Mouse (Mus musculus): ENCODE data around the gene 4921530L21Rik. TPM values are rescaled to one million over a fixed set of nuclear protein-coding genes. Genes with fewer than 3 reads are reported as not detected.

Gene 4921530L21Rik
- polyA plus RNA-seq, 1 experiment from 2014 or later = not detected

DNA sequence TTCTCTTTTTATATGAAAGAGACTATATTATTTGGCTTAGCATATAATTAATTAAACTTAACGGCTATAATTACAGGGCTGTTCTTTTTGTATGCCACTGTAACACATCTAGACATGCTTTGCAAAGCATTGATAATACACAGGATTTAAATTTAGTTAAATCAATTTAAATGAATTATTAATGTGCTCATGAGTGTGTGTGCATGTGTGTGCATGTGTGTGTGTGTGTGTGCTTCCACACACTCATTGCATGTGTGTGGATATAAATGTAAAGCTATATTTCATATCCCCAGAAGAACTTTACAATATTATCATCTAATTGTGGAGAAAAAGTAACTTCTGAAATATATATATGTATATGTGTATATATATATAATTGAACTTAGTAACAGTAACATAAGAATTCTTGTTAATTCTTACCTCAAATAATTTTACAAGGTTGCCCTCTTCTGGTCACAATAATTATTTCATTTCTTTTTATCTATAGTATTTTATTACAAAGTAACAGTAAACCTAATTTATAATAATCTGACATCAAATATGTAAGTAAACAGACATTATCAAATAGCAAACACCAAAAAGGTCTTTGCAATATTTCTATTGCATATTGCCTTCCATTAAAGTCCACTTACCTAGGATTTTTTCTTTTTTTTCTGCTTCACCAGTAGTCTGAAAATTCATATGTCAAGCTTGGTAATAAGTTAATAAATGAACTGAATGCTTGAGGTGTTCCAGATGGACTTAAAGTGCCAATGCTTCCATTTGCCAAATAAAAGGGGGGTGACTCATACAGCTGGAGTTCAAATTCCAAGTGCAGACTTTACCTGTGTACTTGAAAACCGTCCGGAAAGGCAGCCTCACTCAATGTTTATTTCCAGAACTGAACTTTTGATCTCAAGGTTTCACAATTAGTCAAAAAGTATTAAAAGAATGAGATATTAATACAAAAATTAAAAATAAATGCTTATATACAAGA is 47.0 kb downstream of the 4921530L21Rik start:
- no peak overlapping the region for H3K27ac ChIP-seq (replicated peaks)
- no peak for ATAC-seq (ENCODE audit: low FRiP score)
- H3K36me3 ChIP-seq = no peaks in the 10 kb centered on the region
- no peak overlapping the region for H3K9ac ChIP-seq (replicated peaks)
- H3K4me1 ChIP-seq = no peaks in the 10 kb centered on the region
- H3K4me3 ChIP-seq (replicated peaks) = no peak overlapping the region
- H3K4me2 ChIP-seq = no peak overlapping the region
- H3K27me3 ChIP-seq (replicated peaks) = no peaks in the 10 kb centered on the region
- no peaks in the 10 kb centered on the region for H3K9me3 ChIP-seq (replicated peaks)
- 85% methylated on average over 3 of the region's 3 CpGs for WGBS

All from neural tube, embryonic 15.5 days (tissue).